Mouse (Mus musculus): ENCODE data around the gene Vmn2r113. TPM values are rescaled to one million over a fixed set of nuclear protein-coding genes. Genes with fewer than 3 reads are reported as not detected.
"Not testable (repeated sequence)": the region's sequence is repeated elsewhere in the genome, so short reads cannot be mapped to it uniquely, and the experiment has no call there.

Vmn2r113 gene
- polyA plus RNA-seq (2015; fragmentation: Nextera tagmentation; extraction: Ambion mirVana) = not detected in 2 replicates

GRCm38 (mm10) chr17:22942684-22943083 is at the start of gene Vmn2r113:
TSS of gene Vmn2r113 (plus strand) at chr17:22942984.
- ATAC-seq; H3K36me3 ChIP-seq (ENCODE audit: insufficient read depth, low read length); H3K4me3 ChIP-seq (ENCODE audit: low read depth, low read length); H3K27me3 ChIP-seq (replicated peaks; ENCODE audit: insufficient read depth, low read length); DNase-seq (ENCODE audit: low spot score); H3K9me3 ChIP-seq (ENCODE audit: low read length); H3K9ac ChIP-seq (replicated peaks; ENCODE audit: low read depth); H3K4me1 ChIP-seq (ENCODE audit: insufficient read depth, low read depth, low read length); H3K4me2 ChIP-seq (replicated peaks; ENCODE audit: low read depth, low read length); H3K27ac ChIP-seq (ENCODE audit: low read length): not testable (repeated sequence)
- no CpG with 5 or more reads among the region's 4 CpGs for WGBS

Other genes with a start within 250 kb of the Vmn2r113 start
- gene Zfp945, start 75.8 kb upstream of the Vmn2r113 start, polyA plus RNA-seq (2015; fragmentation: Nextera tagmentation; extraction: Ambion mirVana) = 27.1 and 28.4 TPM in 2 replicates
- gene Vmn2r-ps130, start 118.2 kb downstream of the Vmn2r113 start, polyA plus RNA-seq (2015; fragmentation: Nextera tagmentation; extraction: Ambion mirVana) = not detected in 2 replicates

Data from lung, postnatal 0 days (tissue).